In genomic region chr10:14042539-14043348, GRCm38 (mm10) we compare ENCODE assay signal across 17 mouse cellular contexts.
DNase-seq lines count a peak whose midpoint lies in the region; ATAC-seq lines count a peak whose summit lies in the region.
"Had no signal": no experiment of that assay in that cellular context is flagged by ENCODE, and none has a peak within 500 bp of the region (broad histone marks: within the 10 kb centered on the region; RNA-seq: fewer than 3 reads in every experiment).

No protein-coding gene starts in this region.

- DNase-seq in heart, adult 11 months: peak; percentile 73
- no peak for DNase-seq in heart, adult 8-10 months (ENCODE audit: low spot score)
- DNase-seq in spleen, postnatal 36 days (ENCODE audit: low spot score in 2 of 2): peak; percentile 51 to 61
- DNase-seq in spleen, postnatal 14 days (ENCODE audit: low spot score in 2 of 2): no peak
- no peak for DNase-seq in thymus, postnatal 25 days
- no peak for DNase-seq in embryo, embryonic 11 days
- DNase-seq: adrenal gland, postnatal 25 days; cerebellum, adult 8-10 months; heart, postnatal 36 days; kidney, adult 18-20 months; kidney, postnatal 10 days; right cerebral cortex, adult 18-20 months; thymus, postnatal 14 days had no signal

- ATAC-seq in granulocyte monocyte progenitor cell, adult 5-6 weeks (replicated peaks; ENCODE audit: poor library complexity, severe bottlenecking): 0 out of 2 replicates have a peak, but pooled peaks have one; percentile 12
- ATAC-seq in neutrophil, adult 5-6 weeks (ENCODE audit: extremely low read depth, insufficient number of reproducible peaks, low FRiP score, poor library complexity, severe bottlenecking): peak; percentile 69
- ATAC-seq: forebrain, embryonic 15.5 days; hindbrain, embryonic 16.5 days had no signal

Comparison
In these comparisons a context has a peak if more than half of its experiments do, and no peak if none do; other contexts are left out.
1. DNase-seq: peak in heart, adult 11 months (single experiment) and spleen, postnatal 36 days (2 of 2); none in heart, adult 8-10 months (single experiment), spleen, postnatal 14 days (0 of 2), thymus, postnatal 25 days (single experiment) and embryo, embryonic 11 days (single experiment).